Mouse (Mus musculus) adrenal gland, adult 8-10 months (tissue): ENCODE data around the gene Dbt. TPM values are rescaled to one million over a fixed set of nuclear protein-coding genes. Genes with fewer than 3 reads are reported as not detected.
"Not testable (repeated sequence)": the region's sequence is repeated elsewhere in the genome, so short reads cannot be mapped to it uniquely, and the experiment has no call there.

ENCODE experiments used
- DNase-seq: peaks from one replicate; pipeline ENCODE4 v3.0.0; 2022
- total RNA-seq, 4 experiments: library from RNA; stranded (reverse); gene quantifications; 2 replicates each; pipeline ENCODE4 v1.2.4; 2022

Gene Dbt
- total RNA-seq, 4 experiments from 2014 or later: 57.2 to 70.8 (median 62.5) TPM

DNA sequence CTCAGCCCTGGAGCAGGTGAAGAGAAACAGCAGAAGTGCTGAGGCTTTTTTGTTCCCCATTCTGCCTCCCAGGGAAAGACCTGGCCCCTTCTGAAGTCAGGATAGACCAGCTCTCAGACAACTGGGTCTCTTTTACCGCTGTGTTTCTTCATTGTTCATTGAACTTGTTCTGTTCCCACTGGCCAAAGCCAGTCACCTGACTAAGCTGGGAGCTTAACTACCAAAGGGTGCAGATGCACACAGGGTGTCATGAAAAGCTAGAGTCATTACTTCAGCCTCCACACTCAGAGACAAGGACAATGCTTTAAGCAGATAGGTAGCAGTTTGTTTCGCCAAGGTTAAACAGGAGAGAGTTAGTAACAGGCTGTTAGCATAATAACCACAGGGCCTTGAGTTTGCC is 29.2 kb downstream of the Dbt start:
- no peak for DNase-seq

- DNase-seq: no peak
Measured at GRCm38 (mm10) chr3:116542532-116542931, 29.7 kb downstream of the Dbt start.

DNA sequence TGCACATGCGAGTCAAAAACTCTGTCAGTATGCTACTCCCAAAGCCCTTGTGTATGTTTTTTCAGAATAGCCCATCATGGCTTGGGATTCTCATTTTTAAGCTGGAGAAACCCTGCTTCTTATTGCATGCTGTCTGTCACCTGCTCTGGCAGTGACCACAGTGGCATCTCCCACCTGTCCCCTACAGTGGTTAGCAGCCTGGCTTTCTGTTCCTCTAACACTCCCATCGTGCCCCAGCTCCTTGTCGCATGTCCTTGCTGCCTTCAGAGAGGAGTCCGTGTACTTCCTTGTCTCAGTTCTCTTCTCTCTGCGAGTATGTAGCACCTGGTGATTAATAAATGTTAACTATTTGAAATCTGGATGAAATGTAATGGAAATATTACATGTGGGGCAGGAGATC is 34.6 kb downstream of the Dbt start:
- no peak for DNase-seq

DNA sequence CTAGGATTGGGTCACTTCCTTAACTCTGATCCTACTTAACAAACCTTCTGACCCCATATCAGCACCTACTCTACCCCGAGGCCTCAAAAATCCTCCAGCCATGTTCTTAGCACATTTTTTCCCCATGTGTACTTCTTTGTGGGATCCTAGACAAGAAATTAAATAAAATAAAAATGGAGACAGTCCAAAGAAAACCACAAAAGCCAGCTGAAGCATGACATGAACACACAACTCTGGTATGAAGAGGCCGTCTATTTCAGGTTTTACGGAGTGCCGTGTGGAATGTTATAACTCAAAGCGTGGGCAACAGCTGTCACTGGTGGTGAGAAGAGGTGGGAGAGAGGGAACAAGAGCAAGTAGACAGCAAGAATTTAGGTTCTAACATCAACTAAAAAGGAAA is 38.5 kb downstream of the Dbt start:
- DNase-seq: no peak

DNA sequence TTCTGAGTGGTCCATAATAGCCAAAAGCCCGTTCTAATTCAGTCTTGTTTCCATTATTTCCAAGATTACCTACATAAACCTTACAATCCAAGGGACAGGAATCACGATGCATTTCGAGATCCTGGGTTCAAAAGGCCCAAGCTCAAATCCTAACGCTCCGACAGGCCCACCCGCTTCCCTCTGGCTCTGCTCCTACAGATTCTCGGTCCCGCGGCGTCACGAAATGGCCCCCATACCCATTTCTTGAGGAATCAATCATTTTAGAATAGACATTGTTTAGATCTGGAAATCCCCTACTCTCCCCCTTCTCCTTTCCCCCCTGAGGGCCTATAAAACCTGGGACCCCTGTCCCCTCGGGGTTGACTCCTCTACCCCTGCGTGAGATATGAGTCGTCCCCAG is 48.4 kb downstream of the Dbt start:
- not testable (repeated sequence) for DNase-seq

- DNase-seq: peak; percentile 10
Measured at GRCm38 (mm10) chr3:116562408-116563094, 49.7 kb downstream of the Dbt start, which contains the start of gene Lrrc39. Gene Lrrc39, plus strand, starts transcription at chr3:116562973.

DNA sequence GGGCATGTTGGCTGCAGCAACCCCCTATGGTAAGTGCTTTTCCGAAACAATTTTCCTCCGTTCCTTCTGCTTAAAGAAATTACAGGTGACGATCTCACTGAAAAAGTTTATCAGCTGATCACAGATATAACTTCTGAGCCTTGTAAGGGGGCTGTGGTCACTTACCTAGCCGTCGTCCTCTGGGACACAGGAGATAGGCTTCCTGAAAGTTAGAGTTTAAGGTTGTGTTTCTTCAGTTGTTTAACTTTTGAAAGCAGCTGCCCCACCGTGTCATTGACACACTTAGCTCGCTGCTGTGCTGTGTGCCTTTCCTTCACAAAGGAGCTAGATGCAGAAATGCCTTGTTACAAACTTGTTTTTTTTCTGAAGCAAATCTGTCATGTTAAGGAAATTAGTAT is 50.2 kb downstream of the Dbt start:
- DNase-seq: no peak

DNA sequence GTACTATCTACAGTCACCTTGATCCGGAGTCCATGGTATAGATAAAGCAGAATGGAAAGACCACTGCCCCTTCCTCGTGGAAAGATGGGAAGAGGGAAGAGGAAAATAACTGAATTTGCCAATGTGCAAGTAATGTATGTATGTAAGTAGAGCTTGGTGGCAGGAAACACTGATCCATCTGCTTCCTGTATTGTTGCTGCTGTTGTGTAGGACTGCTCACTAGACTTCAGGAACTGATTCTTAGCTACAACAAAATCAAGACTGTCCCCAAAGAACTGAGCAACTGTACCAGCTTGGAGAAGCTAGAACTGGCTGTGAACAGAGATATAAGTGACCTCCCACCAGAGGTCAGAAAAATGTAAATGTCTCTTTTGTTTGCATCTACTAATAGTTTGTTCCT is 57.8 kb downstream of the Dbt start:
- no peak for DNase-seq

- peak; percentile 16 for DNase-seq
Measured at GRCm38 (mm10) chr3:116577286-116577685, 64.4 kb downstream of the Dbt start.

DNA sequence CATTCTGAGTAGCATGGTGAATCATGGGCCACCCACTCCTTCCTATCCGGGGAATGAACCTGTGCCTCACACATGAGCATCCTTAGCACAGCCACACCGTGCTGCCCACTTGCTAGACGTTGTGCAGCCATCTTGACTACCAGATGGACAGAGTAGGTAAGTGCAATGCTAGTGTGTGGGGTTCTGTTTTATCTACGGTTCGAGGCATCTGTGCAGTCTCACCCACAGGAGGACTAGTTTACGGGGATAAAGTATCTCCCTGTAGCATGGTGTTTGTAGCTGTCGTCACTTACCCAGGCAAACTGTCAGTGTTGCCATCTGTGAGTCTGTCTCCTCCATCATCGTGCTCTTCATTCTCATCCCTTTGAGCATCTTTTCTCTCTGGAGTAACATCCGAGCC is 69.3 kb downstream of the Dbt start:
- DNase-seq: no peak

GRCm38 (mm10) chr3:116594076-116594727 is 81.3 kb downstream of the Dbt start:
- no peak for DNase-seq

- peak; percentile 96 for DNase-seq
Measured at GRCm38 (mm10) chr3:116594728-116595602, 82.1 kb downstream of the Dbt start, which contains the start of gene Sass6. Gene Sass6, plus strand, starts transcription at chr3:116594982.

- no peak for DNase-seq
Measured at GRCm38 (mm10) chr3:116595603-116595991, 82.7 kb downstream of the Dbt start.

Other genes with a start within 250 kb of the Dbt start
- 10 to 100 TPM in 3 of 4 experiments, 1 to 10 TPM in 1; 8.0 to 23.8 (median 16.2) TPM for gene Cdc14a, start 89.0 kb upstream of the Dbt start, total RNA-seq
- 10 to 100 TPM; 34.5 to 45.1 (median 36.8) TPM for gene Rtca, start 4.9 kb upstream of the Dbt start, total RNA-seq
- gene Lrrc39, start 49.9 kb downstream of the Dbt start, total RNA-seq: 1 to 10 TPM; 1.1 to 4.8 (median 1.5) TPM
- 1 to 10 TPM; 2.4 to 3.4 (median 3.0) TPM for gene Sass6, start 81.9 kb downstream of the Dbt start, total RNA-seq
- 10 to 100 TPM; 13.6 to 27.7 (median 18.2) TPM for gene Trmt13, start 101.5 kb downstream of the Dbt start, total RNA-seq
- gene Mfsd14a, start 149.6 kb downstream of the Dbt start, total RNA-seq: 10 to 100 TPM; 53.3 to 62.0 (median 60.8) TPM
- gene Gm43191, start 168.2 kb downstream of the Dbt start, total RNA-seq: not detected
- 10 to 100 TPM; 24.5 to 30.0 (median 28.0) TPM for gene Slc35a3, start 199.8 kb downstream of the Dbt start, total RNA-seq